Mouse (Mus musculus) heart, embryonic 16.5 days (tissue): ENCODE results near the gene Cisd3. TPM values are rescaled to one million over a fixed set of nuclear protein-coding genes. Genes with fewer than 3 reads are reported as not detected.
"Not testable (repeated sequence)": the region's sequence is repeated elsewhere in the genome, so short reads cannot be mapped to it uniquely, and the experiment has no call there.

Experiments
- ATAC-seq: fragments of 200-750 bp; cut with Nextera tagmentation; replicated peaks from 2 replicates; pipeline ENCODE4 v1.8.0; 2017; ENCODE audit warnings: moderate number of reproducible peaks; ENCODE audit not compliant: insufficient read depth, low FRiP score; ENCODE audit errors: extremely low read depth
- H3K27ac ChIP-seq: fragments of 300-500 bp; sonication (generic); 2 replicates; pipeline ENCODE4 v1.5.1; 2014; ENCODE audit warnings: mild to moderate bottlenecking, low read length, control low read depth, moderate library complexity
- H3K27me3 ChIP-seq: fragments of 300-500 bp; sonication (generic); 2 replicates; pipeline ENCODE4 v1.6.1; 2014; ENCODE audit warnings: low read length, mixed read lengths; ENCODE audit not compliant: control insufficient read depth, insufficient read depth
- H3K36me3 ChIP-seq: fragments of 300-500 bp; sonication (generic); 2 replicates; pipeline ENCODE4 v1.6.1; 2014; ENCODE audit not compliant: control insufficient read depth, insufficient read depth
- H3K4me1 ChIP-seq: fragments of 300-500 bp; sonication (generic); 2 replicates; pipeline ENCODE4 v1.6.1; 2014; ENCODE audit warnings: low read length, mixed read lengths; ENCODE audit not compliant: control insufficient read depth, insufficient read depth
- H3K4me2 ChIP-seq: fragments of 300-500 bp; sonication (generic); 2 replicates; pipeline ENCODE4 v1.6.1; 2014; ENCODE audit warnings: low read depth, mild to moderate bottlenecking, control low read depth, low read length
- H3K4me3 ChIP-seq: fragments of 300-500 bp; sonication (generic); 2 replicates; pipeline ENCODE4 v1.5.1; 2014; ENCODE audit warnings: mild to moderate bottlenecking, control low read depth, low read length
- H3K9ac ChIP-seq: fragments of 300-500 bp; sonication (generic); 2 replicates; pipeline ENCODE4 v1.6.1; 2014; ENCODE audit warnings: low read length, control low read depth
- H3K9me3 ChIP-seq: fragments of 300-500 bp; sonication (generic); replicated peaks from 2 replicates; pipeline ENCODE4 v1.6.1; 2016; ENCODE audit warnings: low read length; ENCODE audit not compliant: control insufficient read depth
- WGBS: fragments of 180-500 bp; shearing (Covaris S2); extraction: QIAGEN DNeasy Blood & Tissue Kit; methylation state at CpG from one replicate; pipeline ENCODE4 v1.1.7; 2014; 5-methylcytosine and 5-hydroxymethylcytosine counted together
- polyA plus RNA-seq: library from polyadenylated mRNA; unstranded; fragments of >200 nt; fragmentation: Nextera tagmentation; extraction: Ambion mirVana; gene quantifications from 2 replicates; pipeline ENCODE4 v1.2.1, GENCODE M21; 2015

The Cisd3 gene
- polyA plus RNA-seq, 1 experiment from 2014 or later = 86.1 TPM

- Histone ChIP-seq H3K27ac (peak within 1 kb of the TSS; percentile 97), H3K9ac (peak within 1 kb of the TSS; percentile 97), H3K4me2 (peak within 1 kb of the TSS; percentile 93), H3K4me3 (peak within 1 kb of the TSS; percentile 95), H3K27me3 (no peaks in the 10 kb centered on the region), H3K4me1 (peaks cover 54% of the 10 kb centered on the region), H3K9me3 (no peaks in the 10 kb centered on the region), H3K36me3 (no peaks in the 10 kb centered on the region)
- 0% methylated on average over 83 of the region's 85 CpGs for WGBS
- ATAC-seq = peak; percentile 16
These were observed 14.5 kb downstream of the Cisd3 start, which contains the start of gene Pcgf2 for GRCm38 (mm10) chr11:97700003-97700745. Gene Pcgf2, minus strand, starts transcription at chr11:97700497.

GRCm38 (mm10) chr11:97700746-97701580 lies 15.3 kb downstream of the Cisd3 start:
- Histone ChIP-seq H3K4me2 (peak overlapping the region; percentile 93), H3K27me3 (no peaks in the 10 kb centered on the region), H3K27ac (peak overlapping the region; percentile 97), H3K4me3 (peak overlapping the region; percentile 95), H3K9ac (peak overlapping the region; percentile 88), H3K9me3 (no peaks in the 10 kb centered on the region), H3K4me1 (peaks cover 46% of the 10 kb centered on the region), H3K36me3 (no peaks in the 10 kb centered on the region)
- no peak for ATAC-seq
- 19% methylated on average over 30 of the region's 30 CpGs for WGBS

GRCm38 (mm10) chr11:97701581-97702392 lies 16.2 kb downstream of the Cisd3 start:
- 49% methylated on average over 15 of the region's 15 CpGs for WGBS
- no peaks in the 10 kb centered on the region for H3K9me3 ChIP-seq
- no peak overlapping the region; the same call in 1 of the 2 replicates for H3K27ac ChIP-seq
- peaks cover 2% of the 10 kb centered on the region for H3K36me3 ChIP-seq
- peak overlapping the region; percentile 78 for H3K4me2 ChIP-seq
- no peak for ATAC-seq
- H3K4me3 ChIP-seq = peak overlapping the region; percentile 95
- peak overlapping the region; percentile 42; the same call in 1 of the 2 replicates for H3K9ac ChIP-seq
- peaks cover 38% of the 10 kb centered on the region for H3K4me1 ChIP-seq
- H3K27me3 ChIP-seq = no peaks in the 10 kb centered on the region

- ATAC-seq = 0 out of 2 replicates have a peak, but pooled peaks have one; percentile 0
- H3K4me2 ChIP-seq = peak overlapping the region; percentile 78
- H3K4me1 ChIP-seq = peaks cover 32% of the 10 kb centered on the region
- H3K4me3 ChIP-seq = peak overlapping the region; percentile 95
- peak overlapping the region; percentile 89 for H3K27ac ChIP-seq
- H3K9ac ChIP-seq = peak overlapping the region; percentile 70
- WGBS = under 1% methylated on average over 24 of the region's 24 CpGs
- H3K9me3 ChIP-seq = no peaks in the 10 kb centered on the region
- H3K36me3 ChIP-seq = peaks cover 8% of the 10 kb centered on the region
- no peaks in the 10 kb centered on the region for H3K27me3 ChIP-seq
These were observed 16.7 kb downstream of the Cisd3 start for GRCm38 (mm10) chr11:97702393-97702745.

- under 1% methylated on average over 35 of the region's 35 CpGs for WGBS
- Histone ChIP-seq H3K9ac (peak within 1 kb of the TSS; percentile 93), H3K9me3 (no peaks in the 10 kb centered on the region), H3K4me3 (peak within 1 kb of the TSS; percentile 95), H3K4me1 (peaks cover 24% of the 10 kb centered on the region), H3K27me3 (no peaks in the 10 kb centered on the region), H3K4me2 (peak within 1 kb of the TSS; percentile 89), H3K27ac (peak within 1 kb of the TSS; percentile 89), H3K36me3 (peaks cover 14% of the 10 kb centered on the region)
- ATAC-seq = peak; percentile 86
These were observed 17.6 kb downstream of the Cisd3 start, which contains the start of gene Psmb3 for GRCm38 (mm10) chr11:97703039-97703826. Gene Psmb3, plus strand, starts transcription at chr11:97703399.

GRCm38 (mm10) chr11:97710067-97710466 lies 24.4 kb downstream of the Cisd3 start:
- Histone ChIP-seq H3K4me1 (peaks cover 10% of the 10 kb centered on the region; the same call in 1 of the 2 replicates), H3K36me3 (peaks cover 29% of the 10 kb centered on the region)
- H3K9ac ChIP-seq, H3K27ac ChIP-seq, ATAC-seq, H3K4me2 ChIP-seq, H3K4me3 ChIP-seq, H3K9me3 ChIP-seq, H3K27me3 ChIP-seq: not testable (repeated sequence)
- 70% methylated on average over 2 of the region's 2 CpGs for WGBS

GRCm38 (mm10) chr11:97711200-97711900 lies 25.7 kb downstream of the Cisd3 start:
- no peak overlapping the region for H3K4me3 ChIP-seq
- peaks cover 11% of the 10 kb centered on the region; the same call in 1 of the 2 replicates for H3K4me1 ChIP-seq
- no peaks in the 10 kb centered on the region for H3K9me3 ChIP-seq
- no peak overlapping the region for H3K4me2 ChIP-seq
- no peak for ATAC-seq
- WGBS = 75% methylated on average over 13 of the region's 13 CpGs
- H3K27ac ChIP-seq = no peak overlapping the region
- no peak overlapping the region for H3K9ac ChIP-seq
- H3K27me3 ChIP-seq = no peaks in the 10 kb centered on the region
- H3K36me3 ChIP-seq = peaks cover 31% of the 10 kb centered on the region
